Mouse (Mus musculus): ENCODE measurements around the gene Tm9sf4.
A peak's percentile ranks its signal among the peaks of the same experiment; 100 is the strongest.

The Tm9sf4 gene

DNA sequence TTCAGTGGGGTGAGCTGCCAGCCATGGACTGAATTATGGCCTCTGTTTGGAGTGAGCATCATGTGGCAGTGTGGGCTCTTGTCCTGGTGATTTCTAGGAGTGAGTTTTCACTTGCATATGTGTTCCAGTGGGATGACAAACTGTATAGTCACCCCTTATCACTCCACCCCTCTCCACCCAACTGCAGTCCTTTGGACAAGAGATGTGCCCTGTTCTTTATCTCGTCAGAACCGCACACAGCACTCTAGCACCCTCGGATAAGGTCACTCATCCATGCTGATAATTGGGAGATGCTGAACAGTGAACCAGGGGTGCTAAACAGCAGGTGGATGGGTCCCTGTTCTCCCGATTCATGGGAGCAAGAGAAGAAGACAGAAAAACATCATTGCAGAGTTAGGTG, 60.5 kb downstream of the Tm9sf4 start:
- DNase-seq: no peak

DNA sequence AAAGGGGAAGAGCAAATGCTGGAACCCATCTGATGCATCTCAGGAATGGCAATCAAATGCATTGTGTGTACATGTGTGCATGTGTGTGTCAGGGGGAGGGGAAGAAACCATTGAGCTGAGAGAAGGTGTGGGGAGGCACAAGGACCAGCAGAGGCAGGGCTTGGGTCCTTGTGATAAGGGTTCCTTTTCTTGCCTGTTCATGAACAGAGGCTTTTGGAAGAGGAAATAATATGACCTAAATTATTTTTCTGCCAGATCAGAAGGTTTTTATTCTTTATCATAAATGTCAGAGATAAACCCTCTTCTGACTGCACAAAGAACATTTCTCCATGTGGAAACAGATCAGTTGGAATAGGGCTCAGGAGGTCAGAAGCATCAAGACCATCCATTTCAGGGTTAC, 61.0 kb downstream of the Tm9sf4 start:
- DNase-seq: no peak

DNA sequence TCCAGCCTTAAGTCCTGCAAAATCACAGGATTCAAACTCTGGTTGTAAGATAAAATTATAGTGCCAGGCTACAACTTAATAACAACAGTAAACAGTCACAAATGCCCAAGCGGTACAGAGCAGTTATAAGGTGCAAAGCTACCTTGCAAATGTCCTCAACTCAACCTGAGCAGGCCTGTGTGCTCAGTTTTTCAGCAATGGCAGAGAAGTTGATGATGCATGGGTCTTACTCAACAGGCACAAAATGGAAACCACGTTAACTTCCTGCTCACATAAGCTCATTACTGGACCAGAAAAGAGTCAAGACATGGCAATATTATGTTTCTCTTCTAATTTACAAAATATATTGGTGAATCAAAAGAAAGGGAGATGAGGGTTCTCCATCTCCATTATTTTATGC, 61.5 kb downstream of the Tm9sf4 start:
- DNase-seq: no peak

DNA sequence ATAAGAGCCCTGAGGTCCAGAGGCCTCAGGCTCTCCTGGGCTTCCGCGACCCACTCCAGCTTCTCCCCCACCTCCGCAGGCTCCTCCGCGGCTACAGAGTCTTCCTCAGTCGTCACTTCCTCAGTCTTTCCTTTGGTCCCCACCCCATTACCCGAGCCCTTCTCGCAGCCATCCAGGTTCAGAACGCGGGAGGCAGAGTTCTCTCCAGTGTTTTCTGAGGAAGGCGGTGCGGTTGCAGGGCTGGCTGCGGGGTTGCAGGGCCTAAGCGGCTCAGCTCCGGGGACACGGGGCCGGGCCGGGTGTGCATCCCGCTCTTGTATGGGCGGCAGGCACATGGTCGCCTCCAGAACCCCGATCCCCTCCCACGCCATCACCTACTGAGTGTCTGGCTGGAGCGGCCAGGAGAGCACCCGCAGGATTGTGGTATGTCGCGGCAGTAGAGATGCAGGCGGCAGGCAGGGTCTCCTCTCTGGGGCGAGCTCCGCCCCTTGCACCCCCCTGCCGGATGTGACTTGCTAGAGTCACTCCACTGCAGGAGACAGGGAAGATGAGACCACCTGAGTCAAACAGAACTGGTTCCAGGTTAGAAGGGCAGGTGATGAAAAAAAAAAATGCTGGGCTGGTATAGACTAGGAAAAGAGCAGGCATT, 64.0 kb downstream of the Tm9sf4 start, which contains the start of gene Tspyl3:
Tspyl3 (minus strand) TSS at position 496 of the 649 bp plus-strand sequence.
- DNase-seq: peak; percentile 58

DNA sequence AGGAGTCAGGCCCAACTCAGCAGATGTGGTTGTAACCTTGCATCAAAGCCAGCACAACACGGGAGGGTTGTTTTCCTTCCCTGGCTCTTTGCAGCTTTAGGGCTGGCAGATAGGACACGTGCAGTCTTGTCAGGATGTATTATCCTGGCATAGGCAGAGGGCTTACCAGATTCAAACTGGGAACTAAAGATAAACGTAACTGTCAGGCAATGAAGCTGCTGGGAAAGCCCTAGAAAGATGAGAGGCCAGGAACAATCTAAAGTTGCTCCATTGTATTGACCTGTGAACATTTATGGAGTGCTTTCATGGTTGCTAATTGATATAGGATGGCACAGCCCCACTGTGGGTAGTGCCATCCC, 64.5 kb downstream of the Tm9sf4 start:
- DNase-seq: no peak

DNA sequence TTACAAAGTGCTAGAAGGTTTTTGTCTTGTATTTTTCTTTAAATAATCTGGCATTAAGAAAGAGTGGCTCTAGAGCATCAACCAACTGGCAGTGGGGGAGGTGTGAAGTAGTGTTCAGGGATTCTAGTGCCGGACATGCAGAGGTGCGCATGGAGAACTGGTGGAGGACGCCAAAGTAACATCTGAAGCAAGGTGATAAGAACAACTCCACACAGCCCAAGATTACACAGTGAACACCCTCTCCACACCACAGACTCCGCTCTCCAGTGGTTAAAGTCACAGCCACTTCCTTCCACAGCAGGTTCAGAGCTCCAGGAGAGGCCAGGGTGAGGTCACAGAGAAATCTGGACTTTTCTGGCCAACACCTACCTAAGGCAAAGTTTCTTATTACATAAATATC, 66.9 kb downstream of the Tm9sf4 start:
- no peak for DNase-seq

DNA sequence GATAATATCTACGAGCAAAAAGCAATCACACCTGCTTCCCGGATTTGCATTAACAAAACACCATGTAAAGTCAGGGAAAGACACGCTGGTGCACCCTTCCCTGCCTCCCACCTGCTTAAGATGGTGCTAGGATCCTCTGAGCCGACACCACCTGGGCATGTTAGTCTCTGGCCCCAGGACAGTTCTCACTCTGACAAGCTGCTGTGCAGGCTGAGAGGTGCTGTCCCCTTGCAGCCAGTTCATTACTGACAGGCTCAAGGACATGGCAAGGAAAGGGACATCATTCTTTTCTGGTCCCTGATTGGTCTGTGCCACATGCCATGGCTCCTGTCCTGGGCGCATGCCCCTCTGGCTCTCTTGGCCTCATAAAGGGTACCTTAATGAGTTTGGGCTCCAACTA, 67.4 kb downstream of the Tm9sf4 start:
- no peak for DNase-seq

DNA sequence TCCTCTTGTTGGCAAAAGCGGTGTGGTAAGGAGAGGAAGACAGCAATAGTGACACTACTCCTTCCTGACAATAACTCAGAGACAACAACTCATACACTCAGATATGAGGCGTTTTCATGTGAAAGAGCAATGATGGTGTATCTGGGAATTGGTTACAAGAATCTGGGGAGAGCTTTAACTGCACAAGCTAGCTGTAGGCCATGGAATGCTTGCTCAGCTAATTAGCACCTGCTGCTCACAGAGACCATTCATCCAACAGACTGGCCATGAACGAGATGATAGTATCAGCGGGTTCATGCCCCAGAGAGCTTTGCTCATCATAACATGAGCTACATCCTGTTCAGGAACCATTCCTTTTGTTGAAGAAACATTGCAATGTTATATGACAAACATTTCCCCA, 76.1 kb downstream of the Tm9sf4 start:
- DNase-seq: no peak

DNA sequence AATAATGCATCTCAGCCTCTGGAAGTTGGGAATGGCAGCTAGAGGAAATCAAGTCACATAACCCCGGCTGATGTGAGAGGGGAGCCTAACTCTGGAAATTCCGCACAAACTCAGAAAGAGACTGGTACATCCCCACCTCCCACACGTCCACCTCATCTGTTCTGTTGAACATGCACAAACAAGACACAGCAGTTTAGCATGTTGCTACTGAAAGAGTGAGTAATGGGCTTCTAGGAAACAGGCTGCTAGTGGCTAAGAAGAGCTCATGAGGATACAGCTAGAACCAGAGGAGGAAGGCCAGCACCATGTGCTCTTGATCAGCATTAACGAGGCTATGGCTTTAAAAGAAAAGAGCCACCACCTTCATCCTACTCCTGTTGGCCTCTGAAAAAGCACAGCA, 76.8 kb downstream of the Tm9sf4 start:
- no peak for DNase-seq

DNA sequence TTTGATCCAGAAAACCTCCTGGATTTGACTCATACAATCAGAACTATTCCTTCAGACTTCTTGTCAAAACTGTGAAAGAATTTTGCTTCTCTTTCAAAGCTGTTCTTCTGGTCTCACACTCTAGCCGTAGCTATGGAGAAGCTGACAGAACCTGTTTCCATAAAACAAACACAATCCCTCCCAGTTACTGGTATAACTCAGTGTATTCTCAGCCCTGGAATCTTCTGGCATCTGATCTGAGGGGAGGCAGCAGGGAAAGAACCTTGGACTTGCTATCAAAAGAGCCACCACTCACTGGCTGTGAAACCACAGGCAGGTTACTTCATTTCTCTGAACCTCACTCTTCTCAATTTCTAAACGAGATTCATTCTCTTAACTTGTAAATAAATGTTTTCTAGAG, 77.3 kb downstream of the Tm9sf4 start:
- DNase-seq: no peak

DNA sequence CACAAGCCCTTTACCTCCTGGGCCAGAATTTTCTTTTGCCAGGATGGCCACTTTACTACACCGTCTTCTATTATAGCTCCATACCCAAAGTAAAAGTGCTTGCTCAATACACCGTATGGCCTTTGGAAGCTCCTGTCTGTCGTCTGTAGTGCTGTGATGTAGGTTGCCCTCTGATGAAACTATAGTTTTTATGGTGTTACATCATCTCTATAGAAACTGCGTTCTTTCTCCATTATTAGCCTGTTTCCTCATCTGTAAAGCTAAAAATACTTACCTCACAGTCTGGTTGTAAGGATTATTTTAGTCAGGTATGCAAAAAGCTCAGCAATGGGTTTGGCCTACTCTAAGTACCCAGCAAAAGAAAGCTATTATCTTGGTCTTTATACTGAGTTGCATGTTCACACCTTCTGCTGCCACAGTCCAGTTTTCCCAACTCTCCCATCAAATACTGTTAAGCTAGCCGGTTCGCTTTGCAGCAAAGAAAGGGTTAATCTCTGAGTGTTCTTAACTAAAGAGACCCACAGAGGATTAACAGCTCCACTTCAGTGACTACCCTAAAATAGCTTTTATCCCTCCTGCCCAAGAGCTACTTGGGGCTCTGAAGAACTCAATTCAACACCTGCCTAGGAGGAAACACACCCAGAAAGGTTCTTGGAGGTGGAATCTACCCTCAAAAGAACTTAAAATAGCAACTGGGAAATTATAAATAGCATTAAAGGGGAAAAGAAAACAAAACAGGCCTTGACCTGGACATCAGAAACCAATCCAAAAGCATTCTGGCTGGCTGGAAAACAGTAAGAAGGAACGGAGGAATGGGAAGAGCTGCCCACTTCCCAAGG, 78.1 kb downstream of the Tm9sf4 start:
- no peak for DNase-seq

DNA sequence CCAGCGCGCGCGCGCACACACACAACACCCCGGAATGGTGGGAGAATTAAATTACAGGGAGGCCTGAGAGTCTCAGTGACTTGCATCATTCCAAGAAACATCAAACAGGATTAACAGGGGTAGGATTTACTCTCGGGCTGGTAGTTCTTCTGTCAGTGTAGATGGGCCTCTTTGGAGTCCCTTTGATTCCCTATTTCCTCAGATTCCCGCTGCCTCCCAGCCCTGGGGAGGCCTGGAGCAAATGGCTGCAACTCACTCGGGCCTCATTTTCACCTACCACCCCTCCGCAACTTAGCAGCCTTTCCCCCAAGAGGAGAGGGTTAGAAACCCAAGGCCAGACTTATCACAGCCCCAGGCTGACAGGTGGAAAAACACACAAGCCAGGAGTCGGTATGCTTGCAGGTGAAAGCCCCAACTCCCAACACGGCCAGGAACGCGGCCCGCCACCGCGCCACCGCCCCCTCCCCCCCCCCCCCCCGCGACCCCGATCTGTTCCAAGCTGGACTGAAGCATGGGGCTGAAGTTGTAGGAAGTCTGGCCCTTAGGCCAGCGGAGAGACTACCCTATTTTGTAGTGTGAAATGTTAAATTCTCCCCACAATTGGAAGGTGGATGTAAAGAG, 78.9 kb downstream of the Tm9sf4 start:
- DNase-seq: no peak

DNA sequence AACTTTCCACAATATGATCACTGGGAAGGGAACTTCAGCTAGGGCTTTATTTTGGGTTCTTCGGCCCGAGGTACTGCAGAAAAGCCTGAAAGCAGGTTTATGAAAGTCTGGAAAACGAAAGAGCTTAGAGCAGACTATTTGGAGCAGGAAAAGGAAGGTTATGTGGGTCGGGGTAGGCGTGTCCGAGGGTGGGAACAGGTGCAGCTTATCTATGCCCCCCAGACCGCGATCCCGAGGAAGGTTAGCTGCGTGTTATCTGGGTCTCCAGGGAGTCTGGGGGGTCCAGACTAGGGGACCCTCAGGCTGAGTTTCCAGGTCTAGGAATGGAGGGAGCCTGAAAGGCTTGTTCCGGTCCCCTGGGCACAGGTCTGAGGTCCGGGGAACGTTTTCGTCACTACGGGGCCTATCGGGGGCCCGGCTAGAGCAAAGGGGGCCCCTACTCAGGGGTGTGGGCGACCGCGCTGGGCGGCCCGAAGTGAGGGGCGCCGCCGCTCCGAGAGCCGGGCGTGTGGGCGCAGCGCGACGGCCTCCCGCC, 79.7 kb downstream of the Tm9sf4 start:
- DNase-seq: peak; percentile 46

DNA sequence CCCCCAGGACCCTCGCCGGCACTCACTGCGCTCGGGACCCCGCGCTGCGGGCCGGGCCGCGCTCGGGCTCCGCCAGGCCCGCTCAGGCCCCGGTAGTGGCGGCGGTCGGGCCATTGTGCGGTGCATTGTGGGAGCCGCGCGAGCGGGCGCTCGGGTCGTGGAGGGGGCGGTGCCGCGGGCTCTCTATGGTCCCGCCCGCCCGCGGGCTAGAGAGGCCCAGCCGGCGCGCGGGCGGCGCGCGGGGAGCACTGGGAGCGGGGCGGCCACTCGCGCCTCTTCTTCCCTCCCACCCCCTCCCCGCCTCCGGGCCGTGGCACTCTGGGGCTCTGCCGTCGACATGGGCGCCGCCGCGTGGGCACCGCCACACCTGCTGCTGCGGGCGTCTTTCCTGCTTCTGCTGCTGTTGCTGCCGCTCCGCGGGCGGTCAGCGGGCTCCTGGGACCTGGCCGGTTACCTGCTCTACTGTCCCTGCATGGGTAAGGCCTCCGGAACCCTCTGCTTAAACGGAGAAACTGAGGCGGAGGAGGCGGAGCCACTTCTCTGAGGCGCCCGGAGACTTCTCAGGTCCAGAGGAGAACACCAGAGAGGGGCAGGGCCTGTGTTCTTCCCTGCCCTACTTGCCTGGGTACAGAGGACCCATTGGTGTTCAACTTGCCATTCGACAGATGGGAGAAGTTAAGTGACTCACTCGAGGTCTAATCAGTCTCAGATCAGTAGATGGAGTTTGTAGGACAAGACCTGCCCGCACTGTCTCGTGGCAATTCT, 80.3 kb downstream of the Tm9sf4 start, which contains the start of the genes Plagl2 and Pofut1:
Plagl2 (minus strand) TSS at position 177 of the 765 bp plus-strand sequence.
Pofut1 (plus strand) TSS at position 284 of the 765 bp plus-strand sequence.
- peak; percentile 89 for DNase-seq

DNA sequence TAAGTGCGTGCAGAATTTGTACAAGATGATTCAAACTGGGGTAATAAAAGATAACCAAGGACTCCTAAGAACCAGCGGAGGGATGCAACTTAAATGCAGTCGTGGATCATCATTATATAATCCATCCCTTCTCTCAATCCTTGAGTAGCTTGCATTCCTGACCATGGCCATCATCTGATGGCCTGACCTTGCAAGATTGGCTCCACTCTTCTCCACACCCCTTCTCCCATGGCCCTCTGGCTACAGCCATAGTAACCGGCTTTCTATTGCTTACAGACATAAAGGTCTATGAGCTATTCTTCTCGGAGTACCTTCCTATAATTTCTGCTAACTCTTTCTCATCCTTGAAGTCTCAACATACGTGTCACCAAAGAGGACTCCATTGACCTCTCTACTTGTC, 81.1 kb downstream of the Tm9sf4 start:
- no peak for DNase-seq

DNA sequence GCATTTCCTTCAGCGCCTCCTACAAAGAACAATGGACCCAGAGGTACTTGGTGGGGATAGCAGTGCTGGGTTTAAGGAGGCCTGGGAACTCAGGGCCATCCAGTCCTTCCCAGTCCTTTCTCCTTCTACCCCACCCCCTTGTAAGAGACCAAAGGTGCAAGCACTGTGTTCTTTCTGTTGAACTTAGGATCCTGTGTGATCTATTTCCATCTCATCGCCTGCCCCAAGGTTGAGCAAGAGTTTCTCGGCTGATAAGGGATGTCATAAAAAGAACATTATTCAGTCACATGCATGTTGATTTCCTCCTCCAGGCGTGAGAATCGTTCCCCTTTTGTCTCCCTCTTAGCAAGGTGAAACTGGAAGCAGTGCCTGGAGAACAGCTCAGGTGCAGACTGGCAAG, 88.6 kb downstream of the Tm9sf4 start:
- DNase-seq: no peak

DNA sequence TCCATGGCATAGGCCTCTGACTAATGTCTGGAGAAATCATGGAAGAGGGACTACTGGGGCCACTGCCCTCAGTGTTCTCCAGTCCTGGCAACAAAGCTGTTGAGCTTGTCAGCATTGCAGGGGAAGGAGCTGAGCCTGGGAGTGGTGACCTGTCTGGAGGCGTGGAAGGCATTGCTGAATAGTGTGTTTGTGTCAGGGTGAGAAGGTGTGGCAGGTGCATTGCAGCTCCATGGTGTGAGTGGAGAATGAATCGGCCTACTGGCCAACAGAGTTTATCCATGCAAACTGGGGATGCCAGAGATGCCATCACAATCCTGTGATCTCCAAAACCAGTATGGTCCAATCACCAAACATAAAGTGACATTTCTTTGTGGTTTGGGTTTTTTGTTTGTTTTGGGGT, 95.5 kb downstream of the Tm9sf4 start:
- no peak for DNase-seq

DNA sequence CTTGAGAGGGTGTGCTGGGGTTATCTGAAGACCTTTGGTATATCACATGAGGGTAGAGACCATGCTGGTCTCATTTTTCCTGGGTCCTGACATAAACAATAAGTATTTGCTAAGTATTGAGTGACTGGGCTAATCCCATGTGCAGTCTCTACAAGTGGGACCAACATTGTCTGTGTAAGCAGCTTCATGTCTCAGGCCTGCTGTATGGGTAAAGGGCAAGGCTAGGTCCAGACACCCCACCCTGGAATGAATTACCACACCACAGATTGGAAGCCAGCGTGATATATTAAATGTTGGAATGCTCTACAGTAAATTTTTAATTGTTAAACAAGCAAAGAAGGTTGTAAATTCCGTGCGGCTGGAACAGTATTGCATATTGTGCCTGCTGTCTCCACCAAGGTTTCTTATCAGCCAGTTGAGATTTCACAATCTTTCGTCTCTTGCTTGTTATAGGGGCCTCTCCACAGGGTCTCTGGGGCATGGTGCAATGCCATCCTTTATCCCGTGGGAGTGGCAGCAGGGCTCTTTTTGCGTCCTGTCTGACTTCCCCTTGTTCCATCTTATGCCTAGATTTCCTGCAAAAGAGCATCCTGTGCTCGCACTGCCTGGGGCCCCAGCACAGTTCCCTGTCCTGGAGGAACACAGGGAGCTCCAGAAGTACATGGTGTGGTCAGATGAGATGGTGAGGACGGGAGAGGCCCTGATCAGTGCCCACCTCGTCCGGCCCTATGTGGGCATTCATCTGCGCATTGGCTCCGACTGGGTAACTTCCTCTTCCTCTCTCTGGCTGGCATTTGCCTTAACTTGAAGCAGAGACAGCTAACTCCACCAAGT, 98.1 kb downstream of the Tm9sf4 start:
- DNase-seq: no peak
